Mouse (Mus musculus) embryonic facial prominence, embryonic 11.5 days (tissue): ENCODE results near the gene Ddr1. TPM values are rescaled to one million over a fixed set of nuclear protein-coding genes. Genes with fewer than 3 reads are reported as not detected.

Source experiments
- ATAC-seq: fragments of 200-750 bp; cut with Nextera tagmentation; replicated peaks from 2 replicates; pipeline ENCODE4 v1.8.0; 2017; ENCODE audit warnings: low read depth; ENCODE audit not compliant: insufficient number of reproducible peaks, low FRiP score, low TSS enrichment
- DNase-seq: peaks from one replicate; pipeline ENCODE4 v3.0.0-alpha.2; 2015; ENCODE audit warnings: low spot score
- H3K27ac ChIP-seq: fragments of 300-500 bp; sonication (generic); replicated peaks from 2 replicates; pipeline ENCODE4 v1.5.1; 2014; ENCODE audit warnings: mild to moderate bottlenecking, low read depth, low read length, control low read depth
- H3K27me3 ChIP-seq: fragments of 300-500 bp; sonication (generic); 2 replicates; pipeline ENCODE4 v1.6.1; 2014; ENCODE audit warnings: mild to moderate bottlenecking, low read length, moderate library complexity, mixed read lengths; ENCODE audit not compliant: control insufficient read depth, insufficient read depth
- H3K36me3 ChIP-seq: fragments of 300-500 bp; sonication (generic); replicated peaks from 2 replicates; pipeline ENCODE4 v1.6.1; 2014; ENCODE audit warnings: low read depth, mild to moderate bottlenecking, low read length, moderate library complexity, mixed read lengths; ENCODE audit not compliant: control insufficient read depth, insufficient read depth
- H3K4me1 ChIP-seq: fragments of 300-500 bp; sonication (generic); 2 replicates; pipeline ENCODE4 v1.6.1; 2014; ENCODE audit warnings: low read length, mixed read lengths; ENCODE audit not compliant: control insufficient read depth, insufficient read depth
- H3K4me2 ChIP-seq: fragments of 300-500 bp; sonication (generic); 2 replicates; pipeline ENCODE4 v1.6.1; 2014; ENCODE audit warnings: low read depth, mild to moderate bottlenecking, control low read depth, low read length, moderate library complexity
- H3K4me3 ChIP-seq: fragments of 300-500 bp; sonication (generic); 2 replicates; pipeline ENCODE4 v1.5.1; 2014; ENCODE audit warnings: low read depth, low read length, control low read depth
- H3K9ac ChIP-seq: fragments of 300-500 bp; sonication (generic); replicated peaks from 2 replicates; pipeline ENCODE4 v1.6.1; 2014; ENCODE audit warnings: mild to moderate bottlenecking, control low read depth, low read length
- H3K9me3 ChIP-seq: fragments of 300-500 bp; sonication (generic); replicated peaks from 2 replicates; pipeline ENCODE4 v1.6.1; 2016; ENCODE audit warnings: mild to moderate bottlenecking, low read length, inconsistent platforms, mixed read lengths; ENCODE audit not compliant: control insufficient read depth
- WGBS: fragments of 180-500 bp; shearing (Covaris S2); extraction: QIAGEN DNeasy Blood & Tissue Kit; methylation state at CpG from one replicate; pipeline ENCODE4 v1.1.7; 2014; 5-methylcytosine and 5-hydroxymethylcytosine counted together
- polyA plus RNA-seq: library from polyadenylated mRNA; unstranded; fragments of >200 nt; fragmentation: Nextera tagmentation; extraction: Ambion mirVana; gene quantifications from 2 replicates; pipeline ENCODE4 v1.2.1, GENCODE M21; 2014

Ddr1 gene
- polyA plus RNA-seq, 1 experiment from 2014 or later = 20.4 TPM

DNA sequence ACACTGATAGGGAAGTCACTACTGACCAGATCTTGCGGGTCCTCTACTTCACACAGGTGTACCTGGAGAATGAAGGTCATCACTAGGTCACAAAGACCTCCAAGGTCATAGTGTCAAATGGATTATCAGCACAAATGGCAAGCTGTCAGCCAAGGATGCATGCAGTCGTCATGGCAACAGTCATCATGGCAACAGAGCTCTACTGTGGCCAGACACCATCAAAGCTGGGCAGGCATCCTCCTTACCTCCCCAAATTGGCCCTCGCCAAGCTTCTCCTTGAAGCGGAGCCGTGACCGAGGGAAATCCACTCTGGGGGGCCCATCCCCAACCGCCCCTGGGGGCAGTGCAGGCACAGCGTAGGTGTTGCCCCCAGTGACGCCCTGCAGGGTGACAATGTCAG is 19.4 kb downstream of the Ddr1 start:
- H3K27ac ChIP-seq = no peak overlapping the region

DNA sequence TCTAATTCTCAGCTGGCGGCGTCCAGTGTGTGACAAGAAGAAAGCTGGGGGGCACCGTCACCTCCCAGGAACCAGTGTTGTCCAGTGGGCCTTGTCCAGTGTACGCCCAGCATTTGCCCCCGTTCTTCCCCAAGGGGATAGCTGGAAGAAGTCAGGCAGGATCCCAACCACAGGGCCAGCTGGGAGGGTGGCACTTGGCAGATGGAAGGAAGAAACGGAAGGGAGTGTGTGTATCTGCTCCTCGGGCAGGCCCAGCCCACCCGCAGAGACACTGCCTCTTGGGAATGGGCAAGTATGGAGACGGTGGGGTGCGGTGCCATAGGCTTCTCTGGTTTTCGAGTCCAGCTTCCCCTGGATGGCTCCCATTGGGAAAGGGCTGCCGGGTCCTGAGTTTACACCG is 22.4 kb downstream of the Ddr1 start:
- Histone ChIP-seq H3K9ac (no peak overlapping the region), H3K4me1 (no peaks in the 10 kb centered on the region), H3K4me2 (no peak overlapping the region), H3K27me3 (no peaks in the 10 kb centered on the region), H3K27ac (no peak overlapping the region), H3K4me3 (no peak overlapping the region), H3K36me3 (peaks cover under 1% of the 10 kb centered on the region), H3K9me3 (no peaks in the 10 kb centered on the region)
- 92% methylated on average over 13 of the region's 13 CpGs for WGBS
- no peak for ATAC-seq
- DNase-seq = no peak

More for the DNA sequence above, 19.4 kb downstream of the Ddr1 start:
- ATAC-seq (no peak), DNase-seq (no peak)
- Histone ChIP-seq H3K9me3 (no peaks in the 10 kb centered on the region), H3K4me3 (no peak overlapping the region), H3K9ac (no peak overlapping the region), H3K36me3 (peaks cover 10% of the 10 kb centered on the region), H3K27me3 (no peaks in the 10 kb centered on the region), H3K4me2 (no peak overlapping the region), H3K4me1 (no peaks in the 10 kb centered on the region)
- WGBS = 79% methylated on average over 9 of the region's 9 CpGs

GRCm38 (mm10) chr17:35680591-35680990 is 23.8 kb downstream of the Ddr1 start:
- Histone ChIP-seq H3K27ac (no peak overlapping the region), H3K36me3 (no peaks in the 10 kb centered on the region; the same call in 1 of the 2 replicates), H3K27me3 (no peaks in the 10 kb centered on the region), H3K9ac (no peak overlapping the region), H3K4me3 (no peak overlapping the region), H3K9me3 (no peaks in the 10 kb centered on the region), H3K4me2 (no peak overlapping the region), H3K4me1 (no peaks in the 10 kb centered on the region)
- peak; percentile 39 for DNase-seq
- whole genome bisulfite sequencing = 20% methylated on average over 6 of the region's 6 CpGs
- no peak for ATAC-seq

DNA sequence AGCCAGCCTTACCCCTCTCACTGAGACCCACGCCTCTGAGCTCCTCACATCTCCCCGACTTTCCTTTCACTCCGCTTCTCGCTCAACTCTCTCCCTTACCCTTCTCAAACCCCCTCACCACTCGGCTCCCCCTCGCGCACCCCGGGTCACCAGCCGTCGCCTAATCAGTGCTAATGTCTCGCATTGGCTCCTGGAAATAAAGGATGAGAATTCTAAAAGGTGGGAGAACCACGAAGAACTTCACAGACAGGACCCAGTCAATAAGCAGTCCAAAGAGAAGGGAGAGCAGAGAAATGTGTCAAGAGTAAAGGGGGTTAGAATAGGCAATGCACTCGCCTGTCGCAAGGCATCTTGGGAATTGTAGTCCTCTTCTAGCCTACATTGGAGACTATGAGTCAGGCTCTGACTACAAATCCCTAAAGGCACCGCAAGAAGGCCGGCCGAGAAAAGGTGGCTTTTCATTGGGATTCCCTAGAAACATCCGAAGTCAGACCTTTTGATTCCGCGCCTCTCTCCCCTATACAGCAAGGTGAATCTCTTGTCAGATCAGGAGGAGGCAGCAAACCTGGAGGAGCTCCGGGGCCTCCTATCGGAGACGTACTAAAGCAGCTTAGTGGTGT is 30.9 kb downstream of the Ddr1 start, which contains the start of gene Gtf2h4:
Gene Gtf2h4 (minus strand): TSS at position 324 of the 620 bp plus-strand sequence.
- H3K27me3 ChIP-seq = no peaks in the 10 kb centered on the region
- H3K9me3 ChIP-seq = no peaks in the 10 kb centered on the region
- H3K4me3 ChIP-seq = peak within 1 kb of the TSS; percentile 64
- peak within 1 kb of the TSS; percentile 70 for H3K9ac ChIP-seq
- H3K4me2 ChIP-seq = peak within 1 kb of the TSS; percentile 58
- H3K4me1 ChIP-seq = no peaks in the 10 kb centered on the region
- WGBS = 2% methylated on average over 23 of the region's 23 CpGs
- H3K27ac ChIP-seq = no peak within 1 kb of the TSS
- no peaks in the 10 kb centered on the region for H3K36me3 ChIP-seq
- DNase-seq = peak; percentile 98
- peak; percentile 87 for ATAC-seq

DNA sequence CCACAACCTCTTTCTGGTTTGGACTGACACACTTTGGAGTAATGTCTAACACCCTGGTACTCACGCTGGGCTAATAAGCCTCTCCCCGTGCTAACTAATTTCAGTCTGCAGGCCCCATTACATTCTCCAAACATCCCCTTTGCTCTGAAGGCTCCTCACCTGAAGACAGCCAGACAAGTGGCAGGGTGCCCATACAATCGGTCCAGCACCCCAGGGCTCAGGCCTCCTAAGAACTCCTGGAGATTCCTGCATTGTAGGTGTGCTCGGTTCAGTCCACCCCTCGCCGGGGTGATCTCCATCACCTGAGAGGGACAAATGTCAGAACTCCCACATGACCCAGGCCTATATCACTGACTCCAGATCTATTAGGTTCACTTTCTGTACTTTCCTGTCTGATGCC is 31.9 kb downstream of the Ddr1 start:
- Histone ChIP-seq H3K4me2 (no peak overlapping the region), H3K36me3 (no peaks in the 10 kb centered on the region), H3K27ac (no peak overlapping the region), H3K4me1 (no peaks in the 10 kb centered on the region), H3K9me3 (no peaks in the 10 kb centered on the region), H3K4me3 (no peak overlapping the region), H3K9ac (no peak overlapping the region), H3K27me3 (no peaks in the 10 kb centered on the region)
- 85% methylated on average over 6 of the region's 6 CpGs for WGBS
- ATAC-seq (no peak), DNase-seq (no peak)

DNA sequence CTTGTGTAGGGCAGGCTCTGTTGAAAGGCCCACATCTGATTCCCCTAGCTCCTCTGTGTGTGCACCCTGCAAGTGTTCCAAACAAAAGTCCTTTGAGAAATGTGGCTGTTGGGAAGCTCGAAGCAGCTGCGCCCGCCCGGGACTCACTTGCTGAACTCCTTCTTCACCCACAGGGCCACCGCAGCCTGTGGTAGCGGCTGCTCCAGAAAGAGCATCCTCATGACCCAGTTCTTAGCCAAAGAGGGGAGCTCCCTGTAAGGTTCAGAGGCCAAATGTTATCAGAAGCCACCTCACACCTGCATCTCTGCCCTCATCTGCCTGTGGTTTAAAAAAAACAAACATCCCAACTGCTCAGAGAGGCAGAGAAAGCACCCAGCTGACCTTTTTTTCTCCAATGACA is 32.6 kb downstream of the Ddr1 start:
- Histone ChIP-seq H3K9ac (no peak overlapping the region), H3K4me2 (no peak overlapping the region), H3K27ac (no peak overlapping the region), H3K4me3 (no peak overlapping the region), H3K9me3 (no peaks in the 10 kb centered on the region), H3K27me3 (no peaks in the 10 kb centered on the region), H3K36me3 (no peaks in the 10 kb centered on the region), H3K4me1 (no peaks in the 10 kb centered on the region)
- ATAC-seq = no peak
- no peak for DNase-seq
- 79% methylated on average over 6 of the region's 6 CpGs for WGBS

DNA sequence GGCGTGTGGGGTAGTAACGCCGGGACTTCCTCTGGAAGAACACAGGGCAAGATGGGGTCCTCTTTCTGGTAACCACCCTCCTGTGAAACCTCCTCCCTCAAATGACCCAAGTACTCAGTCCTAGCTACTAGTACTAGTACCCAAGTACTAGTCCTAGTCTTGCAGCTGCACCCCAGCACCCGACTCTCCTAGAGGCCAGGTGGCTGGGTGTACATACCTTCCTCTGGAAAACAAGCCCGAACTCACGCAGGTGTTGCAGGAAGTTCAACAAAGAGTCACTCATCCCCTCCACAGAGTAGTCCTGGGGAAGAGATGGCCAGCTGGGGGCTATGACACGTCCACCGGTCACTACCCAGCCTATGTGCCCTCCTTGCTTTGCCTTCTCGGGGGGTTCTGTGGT is 34.7 kb downstream of the Ddr1 start:
- Histone ChIP-seq H3K4me2 (no peak overlapping the region), H3K27ac (no peak overlapping the region), H3K36me3 (no peaks in the 10 kb centered on the region), H3K9me3 (no peaks in the 10 kb centered on the region), H3K27me3 (no peaks in the 10 kb centered on the region), H3K4me3 (no peak overlapping the region), H3K4me1 (no peaks in the 10 kb centered on the region), H3K9ac (no peak overlapping the region)
- ATAC-seq (no peak), DNase-seq (no peak)
- WGBS = 91% methylated on average over 9 of the region's 9 CpGs

GRCm38 (mm10) chr17:35667334-35668065 is 36.9 kb downstream of the Ddr1 start, which contains the start of gene Vars2:
Gene Vars2 (minus strand): TSS chr17:35667592.
- peak; percentile 85 for ATAC-seq
- Histone ChIP-seq H3K27ac (peak within 1 kb of the TSS; percentile 41), H3K9ac (peak within 1 kb of the TSS; percentile 79), H3K4me2 (peak within 1 kb of the TSS; percentile 81), H3K4me3 (peak within 1 kb of the TSS; percentile 57), H3K36me3 (no peaks in the 10 kb centered on the region), H3K27me3 (no peaks in the 10 kb centered on the region), H3K4me1 (no peaks in the 10 kb centered on the region), H3K9me3 (no peaks in the 10 kb centered on the region)
- DNase-seq = peak; percentile 96
- 1% methylated on average over 61 of the region's 61 CpGs for WGBS
